Mouse (Mus musculus): ENCODE results near the gene Ric1. TPM values are rescaled to one million over a fixed set of nuclear protein-coding genes. Genes with fewer than 3 reads are reported as not detected.

The Ric1 gene
- total RNA-seq, 2 experiments from 2014 or later = 38.8 to 39.4 TPM

- intact Hi-C loops (cut with DNase I) = no loop called here
- no peak for DNase-seq (ENCODE audit: extremely low spot score in 1 of 2, low spot score in 2 of 2)
Observed at GRCm38 (mm10) chr19:29496001-29496597, 26.0 kb upstream of the Ric1 start.

DNA sequence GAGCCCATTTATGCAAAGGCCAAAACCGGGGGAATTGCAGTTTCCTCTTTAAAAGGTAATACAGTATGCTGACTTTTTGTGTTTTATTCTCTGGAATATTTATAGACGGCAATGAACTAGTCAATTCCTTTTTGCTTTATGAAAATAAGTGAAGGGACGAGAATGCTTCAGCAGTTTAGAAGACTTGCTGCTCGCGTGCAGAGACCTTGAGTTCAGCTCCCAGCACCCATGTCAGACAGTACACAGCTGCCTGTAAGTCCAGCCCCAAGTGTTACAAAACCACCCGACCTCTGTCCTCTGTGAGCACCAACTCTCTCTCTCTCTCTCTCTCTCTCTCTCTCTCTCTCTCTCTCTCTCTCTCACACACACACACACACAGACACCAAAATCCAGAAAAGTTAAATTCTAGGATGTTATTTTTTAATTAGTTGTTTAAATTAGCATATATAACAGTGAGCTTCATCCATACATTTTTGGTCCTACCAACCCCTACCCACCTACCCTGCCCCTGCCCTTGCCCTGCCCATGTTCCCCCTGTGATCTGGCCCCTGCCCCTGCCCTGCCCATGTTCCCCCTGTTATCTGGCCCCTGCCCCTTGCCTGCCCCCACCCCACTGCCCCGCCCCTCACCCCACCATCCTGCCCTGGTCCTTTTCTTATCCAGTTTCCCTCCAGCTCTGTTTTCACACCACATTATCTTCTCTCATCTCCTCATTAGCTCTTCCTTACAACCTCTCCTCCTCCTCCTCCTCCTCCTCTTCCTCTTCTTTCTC lies 25.1 kb upstream of the Ric1 start:
- intact Hi-C loops (cut with DNase I) = no loop called here
- DNase-seq (ENCODE audit: extremely low spot score in 1 of 2, low spot score in 2 of 2) = no peak

- intact Hi-C loops (cut with DNase I) = no loop called here
- DNase-seq (ENCODE audit: extremely low spot score in 1 of 2, low spot score in 2 of 2) = no peak
Observed at GRCm38 (mm10) chr19:29497874-29498273, 24.2 kb upstream of the Ric1 start.

GRCm38 (mm10) chr19:29498842-29499456 lies 23.1 kb upstream of the Ric1 start:
- intact Hi-C loops (cut with DNase I) = no loop called here
- DNase-seq (ENCODE audit: extremely low spot score in 1 of 2, low spot score in 2 of 2) = no peak

GRCm38 (mm10) chr19:29500333-29500732 lies 21.7 kb upstream of the Ric1 start:
- no peak for DNase-seq (ENCODE audit: extremely low spot score in 1 of 2, low spot score in 2 of 2)
- intact Hi-C loops (cut with DNase I) = loop anchor here (5.0 to 10.0 kb wide), 4 partner anchors 128 to 726 kb away; no protein-coding TSS in a partner anchor

GRCm38 (mm10) chr19:29501106-29501505 lies 21.0 kb upstream of the Ric1 start:
- peak in 1 of 2 experiments; percentile 51 for DNase-seq (ENCODE audit: extremely low spot score in 1 of 2, low spot score in 2 of 2)
- intact Hi-C loops (cut with DNase I) = loop anchor here (5.0 to 10.0 kb wide), 4 partner anchors 129 to 726 kb away; no protein-coding TSS in a partner anchor

DNA sequence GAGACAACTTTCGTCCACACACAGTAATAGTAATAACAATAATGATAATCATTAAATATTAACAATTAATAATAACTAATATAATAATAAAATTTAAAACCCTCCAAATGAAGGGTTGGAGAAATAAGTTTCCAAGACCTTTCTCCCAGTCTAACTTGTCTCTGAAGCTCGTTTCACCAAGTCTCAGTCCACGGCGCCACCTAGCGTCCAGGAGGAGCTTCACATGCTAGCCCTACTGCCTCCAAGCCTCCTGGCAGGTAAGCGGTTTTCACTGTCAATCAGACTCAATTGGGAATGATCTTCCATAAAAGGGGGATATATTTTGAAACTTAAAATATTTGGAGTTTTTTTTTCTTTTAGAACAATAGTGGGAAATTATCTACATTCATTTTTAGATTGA lies 20.6 kb upstream of the Ric1 start:
- intact Hi-C loops (cut with DNase I) = loop anchor here (5.0 to 10.0 kb wide), 4 partner anchors 129 to 727 kb away; no protein-coding TSS in a partner anchor
- peak; percentile 69 to 84 for DNase-seq (ENCODE audit: extremely low spot score in 1 of 2, low spot score in 2 of 2)

GRCm38 (mm10) chr19:29504131-29504530 lies 18.0 kb upstream of the Ric1 start:
- no peak for DNase-seq (ENCODE audit: extremely low spot score in 1 of 2, low spot score in 2 of 2)
- intact Hi-C loops (cut with DNase I) = loop anchor here (5.0 to 10.0 kb wide), 4 partner anchors 132 to 729 kb away; no protein-coding TSS in a partner anchor

GRCm38 (mm10) chr19:29505617-29506016 lies 16.5 kb upstream of the Ric1 start:
- peak in 1 of 2 experiments; percentile 67 for DNase-seq (ENCODE audit: extremely low spot score in 1 of 2, low spot score in 2 of 2)
- intact Hi-C loops (cut with DNase I) = loop anchor here (10.0 kb wide), 1 partner anchor 731 kb away; no protein-coding TSS in a partner anchor

DNA sequence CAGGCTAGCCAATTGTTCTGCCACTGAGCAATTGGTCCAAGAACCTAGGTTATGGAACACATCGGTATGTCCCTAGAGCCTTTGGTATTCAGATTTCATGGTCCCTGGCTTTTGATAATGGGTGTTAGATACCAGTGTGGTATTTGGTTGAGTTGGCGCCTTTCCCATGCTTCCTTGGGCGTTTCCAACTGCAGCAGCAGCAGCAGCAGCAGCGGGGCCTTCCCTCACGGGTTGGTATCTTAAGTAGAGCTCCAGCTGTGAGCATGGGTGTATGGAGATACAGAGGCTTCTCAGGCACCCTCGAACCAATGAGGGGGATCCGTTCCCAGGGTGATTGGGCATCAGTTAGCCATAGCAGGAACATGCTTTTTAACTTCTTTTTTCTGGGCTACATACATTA lies 13.9 kb upstream of the Ric1 start:
- intact Hi-C loops (cut with DNase I) = loop anchor here (10.0 kb wide), 1 partner anchor 733 kb away; no protein-coding TSS in a partner anchor
- DNase-seq (ENCODE audit: extremely low spot score in 1 of 2, low spot score in 2 of 2) = no peak

DNA sequence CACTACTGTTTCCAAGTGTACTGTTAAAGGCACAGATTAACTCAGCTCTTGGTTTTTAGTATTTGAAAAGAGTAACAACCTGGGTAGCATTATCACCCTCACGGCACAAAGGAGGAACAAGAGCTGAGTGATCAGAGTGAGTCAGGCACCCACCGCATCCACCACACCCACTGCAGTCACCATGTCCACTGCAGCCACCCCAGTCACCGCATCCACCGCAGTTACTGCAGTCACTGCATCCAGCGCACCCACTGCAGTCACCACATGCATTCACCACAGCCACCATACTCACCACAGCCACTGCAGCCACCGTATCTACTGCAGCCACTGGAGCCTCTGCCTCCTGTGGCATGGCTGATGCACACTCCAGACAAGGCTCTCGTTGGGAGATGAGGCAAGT lies 12.2 kb upstream of the Ric1 start:
- DNase-seq (ENCODE audit: extremely low spot score in 1 of 2, low spot score in 2 of 2) = no peak
- intact Hi-C loops (cut with DNase I) = loop anchor here (10.0 kb wide), 1 partner anchor 735 kb away; no protein-coding TSS in a partner anchor

DNA sequence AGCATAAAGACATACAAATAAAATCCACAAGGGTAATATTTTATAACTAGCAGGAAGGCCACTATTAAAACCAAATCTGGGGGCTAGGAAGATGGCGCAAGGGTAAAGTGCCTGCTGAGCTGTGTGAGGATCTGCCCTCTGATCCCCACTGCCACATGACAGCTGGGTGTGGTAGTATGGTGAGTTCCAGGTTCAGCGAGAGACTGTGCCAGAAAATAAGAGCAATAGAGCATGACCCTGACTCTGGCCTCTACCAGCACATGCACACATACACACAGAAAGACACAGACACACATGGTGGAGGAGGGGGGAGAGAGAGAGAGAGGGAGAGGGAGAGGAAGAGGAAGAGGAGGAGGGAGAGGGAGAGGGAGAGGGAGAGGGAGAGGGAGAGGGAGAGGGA lies 10.3 kb upstream of the Ric1 start:
- intact Hi-C loops (cut with DNase I) = no loop called here
- DNase-seq (ENCODE audit: extremely low spot score in 1 of 2, low spot score in 2 of 2) = no peak

DNA sequence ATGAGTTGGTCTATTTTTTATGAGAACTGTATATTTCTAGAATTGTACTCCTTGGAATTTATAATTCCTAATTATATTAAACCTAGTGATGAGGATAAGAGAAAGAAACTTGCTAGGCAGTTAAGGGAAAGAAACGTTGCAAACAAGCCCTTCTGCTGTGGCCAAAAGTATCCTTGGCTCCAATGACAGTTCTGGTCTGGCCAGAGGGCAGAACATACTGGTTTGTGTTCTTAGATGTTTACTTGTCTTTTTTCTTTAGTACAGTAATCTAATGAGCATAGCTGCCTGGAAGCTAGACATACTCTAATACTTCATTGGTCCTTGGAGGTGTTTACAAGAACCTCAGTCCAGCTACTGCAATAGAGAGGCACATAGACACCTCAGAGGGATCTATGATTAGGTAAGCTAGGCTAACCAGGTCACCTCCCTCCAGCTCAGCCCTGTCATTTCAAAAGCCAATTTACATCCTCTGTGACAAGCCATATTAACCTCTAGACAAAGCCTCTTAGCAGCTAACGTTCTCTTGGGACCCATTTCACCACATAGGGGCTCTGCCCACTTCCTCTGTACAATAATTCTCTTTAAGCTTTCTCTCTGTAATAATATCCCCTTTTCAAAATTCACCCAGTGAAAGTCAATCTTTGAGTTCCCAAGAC lies 8.8 kb upstream of the Ric1 start:
- no peak for DNase-seq (ENCODE audit: extremely low spot score in 1 of 2, low spot score in 2 of 2)
- intact Hi-C loops (cut with DNase I) = no loop called here

DNA sequence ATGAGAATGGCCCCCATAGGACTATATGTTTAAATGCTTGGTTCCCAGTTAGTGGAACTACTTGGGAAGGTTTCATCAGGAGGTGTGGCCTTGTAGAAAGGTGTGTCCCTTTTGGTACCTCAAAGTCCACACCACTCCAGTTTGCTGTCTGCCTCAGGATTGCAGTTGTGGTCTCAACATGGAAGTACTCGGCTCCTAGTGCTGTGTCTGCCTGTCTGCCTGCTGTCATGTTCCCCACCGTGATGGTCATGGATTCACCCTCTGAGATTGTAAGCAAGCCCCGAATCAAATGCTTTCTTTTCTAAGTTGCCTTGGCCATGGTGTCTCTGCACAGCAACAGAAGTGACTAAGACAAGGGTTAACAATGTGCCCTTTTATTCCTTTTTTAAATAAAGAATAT lies 8.0 kb upstream of the Ric1 start:
- DNase-seq (ENCODE audit: extremely low spot score in 1 of 2, low spot score in 2 of 2) = no peak
- intact Hi-C loops (cut with DNase I) = no loop called here

DNA sequence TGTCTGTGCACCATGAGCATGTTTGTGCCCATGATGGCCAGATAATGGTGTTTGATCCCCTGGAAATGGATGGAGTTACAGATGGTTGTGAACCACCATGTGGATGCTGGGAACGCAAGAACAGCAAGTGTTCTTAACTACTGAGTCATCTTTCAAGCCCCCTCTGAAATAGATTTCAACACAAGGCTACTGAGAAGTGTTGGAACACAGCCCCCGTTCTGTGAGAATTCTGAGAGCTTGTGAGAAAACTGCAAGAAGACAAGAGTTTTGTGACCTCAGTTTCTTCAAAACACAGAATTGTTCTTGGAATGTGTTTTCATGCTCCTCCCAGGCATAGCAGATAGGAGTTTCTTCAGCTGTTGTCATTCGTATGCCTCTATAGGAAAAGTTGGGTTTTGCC lies 6.7 kb upstream of the Ric1 start:
- intact Hi-C loops (cut with DNase I) = no loop called here
- no peak for DNase-seq (ENCODE audit: extremely low spot score in 1 of 2, low spot score in 2 of 2)

- DNase-seq (ENCODE audit: extremely low spot score in 1 of 2, low spot score in 2 of 2) = no peak
- intact Hi-C loops (cut with DNase I) = no loop called here
Observed at GRCm38 (mm10) chr19:29515991-29516390, 6.1 kb upstream of the Ric1 start.

GRCm38 (mm10) chr19:29518409-29518808 lies 3.7 kb upstream of the Ric1 start:
- intact Hi-C loops (cut with DNase I) = no loop called here
- no peak for DNase-seq (ENCODE audit: extremely low spot score in 1 of 2, low spot score in 2 of 2)

- intact Hi-C loops (cut with DNase I) = no loop called here
Observed at GRCm38 (mm10) chr19:29518922-29519321, 3.2 kb upstream of the Ric1 start.

GRCm38 (mm10) chr19:29520996-29521560 lies 1.0 kb upstream of the Ric1 start:
- no peak for DNase-seq (ENCODE audit: extremely low spot score in 1 of 2, low spot score in 2 of 2)
- intact Hi-C loops (cut with DNase I) = no loop called here

More at GRCm38 (mm10) chr19:29518922-29519321, 3.2 kb upstream of the Ric1 start:
- no peak for DNase-seq (ENCODE audit: extremely low spot score in 1 of 2, low spot score in 2 of 2)

Data from left cerebral cortex, postnatal 10 days (tissue).